Mouse (Mus musculus) heart, adult 2 months (tissue): ENCODE data around the gene Zfp112. TPM values are rescaled to one million over a fixed set of nuclear protein-coding genes. Genes with fewer than 3 reads are reported as not detected.
A peak's percentile ranks its signal among the peaks of the same experiment; 100 is the strongest.

Experiments used
- DNase-seq, 2 experiments: peaks; one replicate each; pipeline ENCODE4 v3.0.0; 2021
- H3K27ac ChIP-seq: fragments of 200-600 bp; 2 replicates; pipeline ENCODE4 v1.8.1; 2022
- H3K27me3 ChIP-seq: fragments of 200-500 bp; 2 replicates; pipeline ENCODE4 v1.6.1; 2012; ENCODE audit warnings: mild to moderate bottlenecking, low read length, inconsistent platforms, mixed read lengths; ENCODE audit not compliant: control insufficient read depth, insufficient read depth
- H3K36me3 ChIP-seq: fragments of 200-500 bp; 2 replicates; pipeline ENCODE4 v1.6.1; 2012; ENCODE audit warnings: low read length, inconsistent platforms; ENCODE audit not compliant: control insufficient read depth, insufficient read depth
- H3K4me1 ChIP-seq: fragments of 200-500 bp; 2 replicates; pipeline ENCODE4 v1.6.1; 2011; ENCODE audit warnings: low read length; ENCODE audit not compliant: control insufficient read depth, insufficient read depth
- H3K4me3 ChIP-seq: fragments of 200-600 bp; 2 replicates; pipeline ENCODE4 v1.8.1; 2022
- H3K79me2 ChIP-seq: fragments of 200-500 bp; replicated peaks from 2 replicates; pipeline ENCODE4 v1.6.1; 2012; ENCODE audit warnings: mild to moderate bottlenecking, inconsistent platforms, low read length, moderate library complexity, mixed read lengths; ENCODE audit not compliant: control insufficient read depth, insufficient read depth
- H3K9ac ChIP-seq: fragments of 200-500 bp; 2 replicates; pipeline ENCODE4 v1.6.1; 2012; ENCODE audit warnings: low read depth, mild to moderate bottlenecking, control low read depth, inconsistent platforms, low read length, mixed read lengths
- CTCF ChIP-seq: fragments of 200-600 bp; IDR thresholded peaks from 2 replicates; pipeline ENCODE4 v1.8.1; 2022; ENCODE audit warnings: antibody characterized with exemption, mild to moderate bottlenecking, moderate library complexity
- EP300 ChIP-seq: fragments of 200-500 bp; IDR thresholded peaks from 2 replicates; pipeline ENCODE4 v1.6.1; 2011; ENCODE audit warnings: low read depth, low read length, control low read depth; ENCODE audit not compliant: insufficient read depth
- POLR2A ChIP-seq: fragments of 200-500 bp; IDR thresholded peaks from 2 replicates; pipeline ENCODE4 v1.6.1; 2011; ENCODE audit warnings: mild to moderate bottlenecking, low read depth, low read length, control low read depth; ENCODE audit not compliant: insufficient read depth
- WGBS: fragments of 180-500 bp; shearing (Covaris S2); methylation state at CpG from one replicate; pipeline ENCODE4 v1.1.7; 2018; 5-methylcytosine and 5-hydroxymethylcytosine counted together
- intact Hi-C: fragments of 180-260 bp; cut with DNase I; formaldehyde crosslinking; loops from one replicate; pipeline ENCODE4 v1.15.1; 2025
- polyA plus RNA-seq: library from polyadenylated mRNA; depleted of rRNA; stranded (reverse); fragments of >200 nt; gene quantifications from 2 replicates; pipeline ENCODE4 v1.2.3, GENCODE M21; 2012; rRNA removed
- total RNA-seq, 2 experiments: library from RNA; stranded (reverse); gene quantifications; 2 replicates each; pipeline ENCODE4 v1.2.3; 2021

Zfp112 gene
- total and polyA plus RNA-seq, 3 experiments = 1.8 to 3.2 (median 3.1) TPM

- H3K36me3 ChIP-seq = no peaks in the 10 kb centered on the region
- no peak within 1 kb of the TSS for H3K27ac ChIP-seq
- WGBS = 15% methylated on average over 23 of the region's 23 CpGs
- peak; percentile 39 to 51 for DNase-seq
- no peaks in the 10 kb centered on the region for H3K79me2 ChIP-seq
- no peaks in the 10 kb centered on the region for H3K27me3 ChIP-seq
- TF ChIP-seq EP300 = no peak
- no peak for TF ChIP-seq POLR2A
- no peak for TF ChIP-seq CTCF
- intact Hi-C loops = no loop called here
- peak within 1 kb of the TSS; percentile 48 for H3K4me3 ChIP-seq
- peak within 1 kb of the TSS; percentile 84 for H3K9ac ChIP-seq
- no peaks in the 10 kb centered on the region; the same call in 1 of the 2 replicates for H3K4me1 ChIP-seq
These were observed 62.7 kb downstream of the Zfp112 start, which contains the start of gene Zfp114 for GRCm38 (mm10) chr7:24174618-24175336. Zfp114 (plus strand) TSS chr7:24175060.

DNA sequence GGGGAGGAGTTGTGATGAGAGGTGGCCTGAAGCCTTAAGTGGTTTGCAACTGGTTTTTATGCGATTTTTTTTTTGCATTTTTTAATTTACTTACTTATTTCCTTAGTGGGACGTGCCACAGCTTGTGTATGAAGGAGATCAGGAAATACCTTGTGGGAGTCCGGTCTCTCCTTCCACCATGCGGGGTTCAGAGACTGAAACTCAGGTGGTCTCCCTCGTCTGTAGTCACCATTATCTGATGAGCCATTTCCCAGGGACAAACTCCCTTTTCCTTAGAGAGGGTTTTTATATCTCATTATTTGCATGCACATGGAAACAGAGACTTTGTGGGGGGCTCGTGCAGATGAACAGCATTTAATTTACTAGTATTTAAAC, 63.2 kb downstream of the Zfp112 start:
- no peaks in the 10 kb centered on the region for H3K79me2 ChIP-seq
- intact Hi-C loops = no loop called here
- no peaks in the 10 kb centered on the region for H3K27me3 ChIP-seq
- H3K36me3 ChIP-seq = no peaks in the 10 kb centered on the region
- no peak overlapping the region for H3K9ac ChIP-seq
- TF ChIP-seq EP300 (no peak), POLR2A (no peak)
- no peak for DNase-seq
- H3K4me3 ChIP-seq = peak overlapping the region; percentile 48
- H3K27ac ChIP-seq = no peak overlapping the region
- H3K4me1 ChIP-seq = no peaks in the 10 kb centered on the region; the same call in 1 of the 2 replicates
- WGBS = 48% methylated on average over 6 of the region's 6 CpGs

Other genes with a start within 250 kb of the Zfp112 start
- gene Vmn1r177, start 245.9 kb upstream of the Zfp112 start, total RNA-seq = not detected
- not detected in 2 replicates for gene Vmn1r177, start 245.9 kb upstream of the Zfp112 start, polyA plus RNA-seq
- gene Vmn1r178, start 220.3 kb upstream of the Zfp112 start, total RNA-seq = not detected
- gene Vmn1r178, start 220.3 kb upstream of the Zfp112 start, polyA plus RNA-seq = not detected in 2 replicates
- gene Vmn1r179, start 185.3 kb upstream of the Zfp112 start, total RNA-seq = not detected
- not detected in 2 replicates for gene Vmn1r179, start 185.3 kb upstream of the Zfp112 start, polyA plus RNA-seq
- gene Vmn1r180, start 161.7 kb upstream of the Zfp112 start, total RNA-seq = not detected
- gene Vmn1r180, start 161.7 kb upstream of the Zfp112 start, polyA plus RNA-seq = not detected in 2 replicates
- not detected for gene Vmn1r181, start 137.7 kb upstream of the Zfp112 start, total RNA-seq
- not detected in 2 replicates for gene Vmn1r181, start 137.7 kb upstream of the Zfp112 start, polyA plus RNA-seq
- gene V1rd19, start 110.6 kb upstream of the Zfp112 start, total RNA-seq = not detected
- not detected in 2 replicates for gene V1rd19, start 110.6 kb upstream of the Zfp112 start, polyA plus RNA-seq
- gene Vmn1r183, start 59.1 kb upstream of the Zfp112 start, total RNA-seq = not detected
- not detected in 2 replicates for gene Vmn1r183, start 59.1 kb upstream of the Zfp112 start, polyA plus RNA-seq
- gene Zfp180, start 30.4 kb upstream of the Zfp112 start, total RNA-seq = 10 to 100 TPM; 16.7 to 16.8 TPM
- 7.7 and 11.3 TPM in 2 replicates for gene Zfp180, start 30.4 kb upstream of the Zfp112 start, polyA plus RNA-seq
- 1 to 10 TPM; 4.2 to 5.4 TPM for gene Zfp235, start 21.9 kb downstream of the Zfp112 start, total RNA-seq
- 3.1 and 5.5 TPM in 2 replicates for gene Zfp235, start 21.9 kb downstream of the Zfp112 start, polyA plus RNA-seq
- gene Zfp114, start 62.7 kb downstream of the Zfp112 start, total RNA-seq = under 1 TPM; 0.16 TPM
- gene Zfp114, start 62.7 kb downstream of the Zfp112 start, polyA plus RNA-seq = 0.06 and 0.10 TPM in 2 replicates
- 1 to 10 TPM; 3.2 to 3.6 TPM for gene Zfp111, start 99.1 kb downstream of the Zfp112 start, total RNA-seq
- gene Zfp111, start 99.1 kb downstream of the Zfp112 start, polyA plus RNA-seq = 1.1 and 1.6 TPM in 2 replicates
- 1 to 10 TPM; 1.8 to 2.1 TPM for gene Zfp109, start 125.2 kb downstream of the Zfp112 start, total RNA-seq
- 0.80 and 1.5 TPM in 2 replicates for gene Zfp109, start 125.2 kb downstream of the Zfp112 start, polyA plus RNA-seq
- gene Zfp108, start 142.5 kb downstream of the Zfp112 start, total RNA-seq = 1 to 10 TPM; 1.4 to 1.8 TPM
- 0.70 and 1.4 TPM in 2 replicates for gene Zfp108, start 142.5 kb downstream of the Zfp112 start, polyA plus RNA-seq
- 1 to 10 TPM; 3.3 to 4.1 TPM for gene Zfp93, start 158.1 kb downstream of the Zfp112 start, total RNA-seq
- 1.7 and 2.9 TPM in 2 replicates for gene Zfp93, start 158.1 kb downstream of the Zfp112 start, polyA plus RNA-seq
- 1 to 10 TPM; 2.7 to 3.3 TPM for gene Zfp61, start 188.9 kb downstream of the Zfp112 start, total RNA-seq
- gene Zfp61, start 188.9 kb downstream of the Zfp112 start, polyA plus RNA-seq = 2.7 and 5.3 TPM in 2 replicates
- gene Zfp94, start 204.4 kb downstream of the Zfp112 start, total RNA-seq = 1 to 10 TPM; 1.9 to 2.7 TPM
- gene Zfp94, start 204.4 kb downstream of the Zfp112 start, polyA plus RNA-seq = 3.4 and 3.8 TPM in 2 replicates
- not detected for gene Tescl, start 221.6 kb downstream of the Zfp112 start, total RNA-seq
- gene Tescl, start 221.6 kb downstream of the Zfp112 start, polyA plus RNA-seq = 0.35 and 0.66 TPM in 2 replicates
- gene Lypd5, start 236.9 kb downstream of the Zfp112 start, total RNA-seq = not detected
- not detected in 2 replicates for gene Lypd5, start 236.9 kb downstream of the Zfp112 start, polyA plus RNA-seq